Mouse (Mus musculus) regulatory T cell (primary cell): ENCODE measurements around the gene Bcar1.

Experiments used
- in situ Hi-C: fragments of 300-600 bp; cut with MboI, MseI; formaldehyde crosslinking; loops from one replicate; pipeline ENCODE4 v1.15.1; 2025; ENCODE audit warnings: high pct_unique_total_duplicates

The Bcar1 gene

DNA sequence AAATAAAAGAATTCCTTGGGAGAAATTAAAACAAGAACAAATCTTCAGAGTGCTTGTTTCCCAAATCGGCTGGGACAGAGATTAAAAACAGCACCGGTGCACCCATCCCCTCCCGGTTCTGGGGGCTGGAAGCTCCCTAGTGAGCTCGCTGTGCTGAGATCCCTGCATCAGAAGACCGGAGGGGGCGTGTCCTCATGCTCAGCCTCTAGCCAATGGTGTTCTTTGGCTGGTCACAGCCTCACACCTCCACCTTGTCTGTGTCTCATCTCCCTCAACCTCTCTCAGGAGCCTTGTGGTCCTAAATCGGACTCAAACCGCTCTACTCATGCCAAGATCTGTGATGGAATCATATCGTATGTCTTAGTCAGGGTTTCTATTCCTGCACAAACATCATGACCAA, 61.1 kb downstream of the Bcar1 start:
- in situ Hi-C loops: loop anchor here (5.0 kb wide), 1 partner anchor 80 kb away; no protein-coding TSS in a partner anchor

DNA sequence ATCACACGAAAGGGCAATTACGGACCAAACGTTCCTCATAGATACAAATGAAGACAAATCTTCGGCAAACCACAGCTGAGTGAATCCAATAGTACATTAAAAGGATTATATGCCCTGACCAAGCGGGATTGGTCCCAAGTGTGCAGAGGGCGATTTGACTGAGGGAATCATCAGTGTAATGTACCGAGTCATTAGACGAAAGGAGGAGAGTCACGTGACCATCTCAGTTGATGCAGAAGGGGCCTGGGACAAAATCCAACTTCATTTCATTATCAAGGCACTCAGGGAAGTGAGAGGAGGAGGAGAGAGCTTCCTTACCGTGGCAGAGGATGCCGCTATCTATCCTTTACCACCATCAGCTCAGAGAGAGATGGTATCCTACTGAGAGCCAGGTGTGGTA, 62.5 kb downstream of the Bcar1 start:
- in situ Hi-C loops: loop anchor here (5.0 kb wide), 1 partner anchor 81 kb away; no protein-coding TSS in a partner anchor

DNA sequence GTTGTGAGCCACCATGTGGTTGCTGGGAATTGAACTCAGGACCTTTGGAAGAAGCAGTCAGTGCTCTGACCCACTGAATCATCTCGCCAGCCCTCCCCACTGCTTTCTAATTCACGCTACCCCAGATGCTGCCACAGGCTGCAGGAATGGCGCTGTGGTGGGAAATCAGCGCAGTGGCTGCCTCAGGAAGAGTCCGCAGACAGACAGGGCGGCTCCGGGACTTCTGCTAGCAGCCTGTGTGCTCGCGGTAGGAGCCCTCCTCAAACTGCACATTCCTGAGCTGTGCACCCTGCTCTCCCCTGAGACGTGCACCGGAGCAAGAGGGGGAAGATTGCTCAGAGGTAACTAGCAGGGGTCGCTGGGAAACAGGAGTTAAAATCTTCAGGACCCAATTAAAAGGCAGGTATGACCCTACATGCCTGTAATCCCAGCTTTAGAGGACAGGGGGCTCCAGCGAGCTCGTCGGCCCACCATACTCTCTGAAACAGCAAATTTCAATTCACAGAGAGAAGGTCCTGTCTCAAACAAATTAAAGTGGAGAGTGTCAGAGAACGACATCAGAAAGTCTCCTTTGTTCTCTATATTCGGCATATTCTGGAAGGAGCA, 63.1 kb downstream of the Bcar1 start:
- in situ Hi-C loops: loop anchor here (5.0 kb wide), 1 partner anchor 82 kb away; no protein-coding TSS in a partner anchor

DNA sequence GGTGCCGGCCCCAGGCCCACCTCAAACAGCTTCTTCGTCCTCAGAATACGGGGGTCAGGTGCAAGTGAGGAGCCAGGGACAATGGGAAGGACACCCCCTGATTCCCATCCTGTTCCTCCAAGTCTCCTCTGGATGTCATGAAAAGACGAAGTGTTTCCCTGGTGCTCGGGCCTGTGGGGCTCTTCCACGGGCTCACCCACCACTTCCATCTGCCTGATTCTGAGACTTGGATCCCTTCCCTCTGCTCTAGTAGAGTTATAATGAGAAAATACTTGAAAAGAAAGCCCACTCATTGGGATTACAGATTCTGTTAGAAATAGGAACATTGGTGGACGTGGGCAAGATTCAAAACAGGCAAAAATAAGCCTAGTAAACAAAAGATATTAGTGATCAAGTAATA, 64.8 kb downstream of the Bcar1 start:
- in situ Hi-C loops: loop anchor here (10.0 kb wide), 1 partner anchor 156 kb away; no protein-coding TSS in a partner anchor

DNA sequence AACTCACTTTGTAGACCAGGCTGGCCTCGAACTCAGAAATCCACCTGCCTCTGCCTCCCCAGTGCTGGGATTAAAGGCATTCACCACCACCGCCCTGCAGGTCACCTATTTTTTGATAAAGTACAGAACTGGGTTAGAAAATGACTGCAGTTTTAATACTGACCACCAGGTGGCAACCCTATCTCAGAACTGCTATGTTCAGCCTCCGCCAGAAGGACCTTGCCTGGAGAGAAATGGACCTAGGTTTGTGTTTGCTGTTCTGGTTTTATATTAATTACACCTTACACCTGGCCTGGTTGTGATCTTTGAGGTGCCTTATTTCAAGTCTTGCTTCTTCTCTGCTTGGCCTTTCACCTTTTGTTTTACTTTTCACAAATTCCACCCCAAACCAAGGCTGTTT, 65.5 kb downstream of the Bcar1 start:
- in situ Hi-C loops: loop anchor here (10.0 kb wide), 1 partner anchor 157 kb away; no protein-coding TSS in a partner anchor

DNA sequence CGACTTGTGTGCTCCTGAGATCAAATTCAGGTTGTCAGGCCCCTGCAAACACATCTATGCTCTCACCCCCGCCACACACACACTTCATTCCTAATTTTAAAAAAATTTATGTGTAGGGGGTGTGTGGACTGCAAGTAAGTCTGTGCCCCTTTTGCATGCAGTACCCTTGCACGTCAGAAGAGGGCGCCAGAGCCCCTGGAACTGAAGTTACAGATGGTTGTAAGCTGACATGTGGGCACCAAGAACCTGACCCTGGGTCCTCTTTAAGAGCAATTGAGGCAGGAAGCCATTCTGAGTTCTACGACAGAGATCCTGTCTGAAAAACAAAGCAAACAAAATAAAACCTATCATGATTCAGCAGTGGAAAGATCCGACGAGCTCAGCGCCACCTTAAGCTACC, 67.4 kb downstream of the Bcar1 start:
- in situ Hi-C loops: loop anchor here (10.0 kb wide), 1 partner anchor 159 kb away; no protein-coding TSS in a partner anchor

DNA sequence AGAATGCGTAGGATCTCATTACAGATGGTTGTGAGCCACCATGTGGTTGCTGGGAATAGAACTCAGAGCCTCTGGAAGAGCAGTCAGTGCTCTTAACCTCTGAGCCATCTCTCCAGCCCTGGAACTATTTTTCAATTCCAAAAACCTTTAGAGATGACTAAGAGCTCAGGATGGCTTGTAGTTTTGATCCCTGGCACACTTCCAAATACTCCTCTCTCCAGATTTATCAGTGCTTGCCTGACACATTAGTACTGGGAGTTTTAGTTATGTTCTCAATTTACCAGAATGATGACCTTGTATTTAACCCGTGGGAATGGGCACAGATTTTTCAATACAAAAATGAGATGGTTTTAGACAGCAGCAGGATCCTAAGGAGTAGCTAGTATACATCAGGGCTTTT, 76.9 kb downstream of the Bcar1 start:
- in situ Hi-C loops: no loop called here

DNA sequence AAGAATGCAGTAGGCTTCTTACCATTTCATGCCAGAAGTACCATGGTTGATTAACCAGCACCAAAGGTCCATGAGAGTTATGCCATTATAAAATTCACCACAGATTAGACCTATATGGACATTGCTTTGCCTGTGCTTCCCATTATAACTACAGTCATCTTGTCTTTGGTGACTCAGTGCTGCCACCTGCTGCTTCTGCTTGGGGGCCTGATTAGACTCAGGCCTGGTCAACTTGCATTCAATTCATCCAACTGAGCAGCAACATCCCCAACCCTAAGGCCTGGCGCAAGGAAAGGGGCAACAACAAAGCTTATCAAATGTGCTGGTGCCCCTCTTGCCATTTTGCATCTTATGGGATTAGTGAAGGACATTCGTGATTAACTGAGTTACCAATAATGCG, 81.1 kb downstream of the Bcar1 start:
- in situ Hi-C loops: no loop called here
